Mouse (Mus musculus): ENCODE measurements around the gene Zfand6. TPM values are rescaled to one million over a fixed set of nuclear protein-coding genes. Genes with fewer than 3 reads are reported as not detected.

The Zfand6 gene
- polyA plus RNA-seq, 1 experiment from 2014 or later: 148 TPM

DNA sequence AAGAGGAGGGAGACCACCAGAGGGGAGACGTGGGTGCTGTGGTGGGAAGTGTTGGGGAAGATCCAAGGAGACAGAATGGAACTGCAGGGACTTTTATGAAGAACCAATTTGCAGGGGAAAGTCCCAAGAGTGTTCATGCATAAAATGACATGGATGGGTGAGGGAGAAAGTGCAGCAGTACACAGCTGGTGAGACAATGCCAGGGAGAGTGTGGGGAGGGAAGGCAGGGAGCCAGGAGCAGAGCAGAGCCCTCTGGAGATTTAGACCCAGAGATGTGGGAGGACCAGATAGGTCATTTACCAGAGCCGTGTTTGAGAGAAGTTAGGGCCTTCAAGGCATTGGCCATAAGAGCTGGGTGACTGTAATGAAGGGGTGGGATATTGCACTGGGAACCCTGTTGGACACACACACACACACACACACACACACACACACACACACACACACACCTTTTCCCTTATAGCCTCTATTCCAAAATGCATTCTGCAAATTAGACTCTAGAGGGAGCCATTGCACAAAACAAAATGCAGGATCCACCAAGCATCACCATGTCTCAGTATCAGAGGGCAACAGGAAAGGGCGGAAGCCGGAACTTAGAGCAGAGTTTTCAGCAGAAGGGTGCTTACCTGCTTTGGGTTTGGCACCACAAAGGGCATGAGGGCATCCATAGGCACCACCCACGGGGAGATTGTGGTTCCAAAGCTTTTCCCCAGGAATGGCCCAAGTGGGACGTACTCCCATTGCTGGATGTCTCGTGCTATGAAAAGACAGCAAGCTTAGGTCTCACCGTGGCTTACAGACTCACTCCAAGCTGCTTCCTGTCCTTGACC lies 95.5 kb downstream of the Zfand6 start:
- Histone ChIP-seq H3K9me3 (ENCODE audit: low read depth, low read length) (no peaks in the 10 kb centered on the region), H3K4me3 (ENCODE audit: low read depth, low read length) (no peak overlapping the region), H3K4me1 (ENCODE audit: insufficient read depth) (no peaks in the 10 kb centered on the region), H3K27ac (ENCODE audit: low read depth) (no peak overlapping the region), H3K4me2 (0 out of 2 replicates have a peak overlapping the region, but pooled peaks have one; percentile 18), H3K36me3 (ENCODE audit: insufficient read depth) (no peaks in the 10 kb centered on the region), H3K27me3 (ENCODE audit: insufficient read depth, low read length) (no peaks in the 10 kb centered on the region), H3K9ac (no peak overlapping the region)
- WGBS: 45% methylated on average over 8 of the region's 8 CpGs
- DNase-seq (peak; percentile 85), ATAC-seq (ENCODE audit: insufficient read depth) (peak; percentile 80)
- TF ChIP-seq CTCF (IDR thresholded peaks at IDR 0.05; ENCODE audit: low read depth): peak; percentile 88

DNA sequence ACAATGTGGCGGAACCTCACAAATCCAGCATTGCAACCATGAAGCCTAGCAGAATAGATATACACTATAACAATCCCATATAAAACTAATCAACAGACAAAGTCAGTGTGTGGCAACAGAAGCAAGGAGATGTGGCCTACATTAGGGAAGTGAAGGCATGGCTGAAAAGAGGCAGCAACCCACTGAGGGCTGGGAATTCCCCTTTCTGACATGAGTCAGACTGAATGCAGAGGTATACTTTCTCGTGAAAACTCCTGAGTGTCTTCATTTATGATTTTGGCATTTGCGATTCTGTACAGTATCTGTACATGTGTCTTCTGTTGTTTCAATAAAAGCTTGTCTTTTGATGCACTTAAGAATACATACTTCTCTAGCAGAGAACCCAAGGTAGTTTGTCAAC lies 98.4 kb downstream of the Zfand6 start:
- no peaks in the 10 kb centered on the region for H3K27me3 ChIP-seq (ENCODE audit: insufficient read depth, low read length)
- H3K9me3 ChIP-seq (ENCODE audit: low read depth, low read length): no peaks in the 10 kb centered on the region
- DNase-seq (no peak), ATAC-seq (ENCODE audit: insufficient read depth) (no peak)
- 83% methylated on average over 3 of the region's 3 CpGs for WGBS
- H3K36me3 ChIP-seq (ENCODE audit: insufficient read depth): no peaks in the 10 kb centered on the region
- no peak for TF ChIP-seq CTCF (IDR thresholded peaks at IDR 0.05; ENCODE audit: low read depth)
- no peak overlapping the region for H3K4me2 ChIP-seq
- no peak overlapping the region for H3K27ac ChIP-seq (ENCODE audit: low read depth)
- no peaks in the 10 kb centered on the region for H3K4me1 ChIP-seq (ENCODE audit: insufficient read depth)
- H3K4me3 ChIP-seq (ENCODE audit: low read depth, low read length): no peak overlapping the region
- H3K9ac ChIP-seq: no peak overlapping the region

DNA sequence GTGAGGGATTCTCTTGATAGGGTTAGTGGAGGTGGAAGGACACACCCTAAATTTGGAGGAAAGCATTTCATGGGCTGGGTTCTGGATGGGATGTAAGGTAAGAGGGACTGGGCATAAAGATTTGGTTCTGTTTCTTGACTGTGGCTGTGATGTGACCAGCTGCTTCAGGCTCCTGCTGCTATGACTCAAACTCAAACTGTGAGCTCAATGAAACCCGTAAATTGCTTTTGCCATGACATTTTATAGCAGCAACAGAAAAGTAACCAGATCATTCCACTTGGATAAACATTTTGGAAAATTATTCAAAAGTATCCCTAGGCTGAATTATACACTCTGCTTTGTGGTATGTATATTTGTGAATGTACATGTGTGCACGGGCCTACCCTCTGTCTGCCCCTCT lies 99.1 kb downstream of the Zfand6 start:
- no peak for DNase-seq
- Histone ChIP-seq H3K4me2 (no peak overlapping the region), H3K27ac (ENCODE audit: low read depth) (no peak overlapping the region), H3K4me3 (ENCODE audit: low read depth, low read length) (no peak overlapping the region), H3K9ac (no peak overlapping the region), H3K27me3 (ENCODE audit: insufficient read depth, low read length) (no peaks in the 10 kb centered on the region), H3K36me3 (ENCODE audit: insufficient read depth) (no peaks in the 10 kb centered on the region), H3K4me1 (ENCODE audit: insufficient read depth) (no peaks in the 10 kb centered on the region), H3K9me3 (ENCODE audit: low read depth, low read length) (no peaks in the 10 kb centered on the region)
- no peak for ATAC-seq (ENCODE audit: insufficient read depth)
- WGBS: 74% methylated on average over 2 of the region's 2 CpGs
- no peak for TF ChIP-seq CTCF (IDR thresholded peaks at IDR 0.05; ENCODE audit: low read depth)

DNA sequence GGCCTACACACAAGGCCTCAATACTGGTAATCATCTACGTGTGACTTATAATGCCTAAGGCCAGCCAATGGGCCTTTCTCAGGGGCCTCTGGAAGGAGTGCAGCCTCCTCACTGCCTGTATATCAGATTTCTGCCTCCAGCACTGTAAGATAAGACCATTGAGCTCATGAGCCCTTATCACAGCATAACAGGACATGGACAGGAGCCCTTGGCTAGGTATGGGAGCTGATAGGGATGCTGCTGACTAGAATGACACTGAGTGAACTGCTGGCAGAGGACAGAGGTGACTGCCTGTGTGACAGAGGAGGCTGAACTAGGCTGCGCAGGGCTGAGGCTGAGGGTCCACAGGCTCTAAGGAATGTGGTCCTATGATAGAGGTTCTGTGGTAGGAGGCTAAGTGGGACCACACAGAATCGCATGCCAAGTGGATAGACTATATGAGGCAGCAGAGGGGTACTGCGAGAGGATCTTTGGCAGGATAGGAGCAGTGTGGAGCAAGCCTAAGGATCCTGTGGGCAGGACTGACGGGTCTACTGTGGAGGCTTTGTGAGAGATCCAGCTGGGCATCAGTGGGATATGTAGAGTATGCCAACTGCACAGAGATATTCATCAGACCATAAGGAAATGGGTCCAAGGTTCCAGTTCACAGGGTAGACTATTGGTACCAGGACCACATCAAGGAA lies 102.5 kb downstream of the Zfand6 start:
- Histone ChIP-seq H3K9me3 (ENCODE audit: low read depth, low read length) (no peaks in the 10 kb centered on the region), H3K27ac (ENCODE audit: low read depth) (no peak overlapping the region), H3K4me2 (no peak overlapping the region), H3K36me3 (ENCODE audit: insufficient read depth) (no peaks in the 10 kb centered on the region), H3K4me1 (ENCODE audit: insufficient read depth) (no peaks in the 10 kb centered on the region), H3K27me3 (ENCODE audit: insufficient read depth, low read length) (no peaks in the 10 kb centered on the region), H3K4me3 (ENCODE audit: low read depth, low read length) (no peak overlapping the region), H3K9ac (no peak overlapping the region)
- TF ChIP-seq CTCF (IDR thresholded peaks at IDR 0.05; ENCODE audit: low read depth): no peak
- DNase-seq (no peak), ATAC-seq (ENCODE audit: insufficient read depth) (peak; percentile 63)
- WGBS: 84% methylated on average over 5 of the region's 5 CpGs

DNA sequence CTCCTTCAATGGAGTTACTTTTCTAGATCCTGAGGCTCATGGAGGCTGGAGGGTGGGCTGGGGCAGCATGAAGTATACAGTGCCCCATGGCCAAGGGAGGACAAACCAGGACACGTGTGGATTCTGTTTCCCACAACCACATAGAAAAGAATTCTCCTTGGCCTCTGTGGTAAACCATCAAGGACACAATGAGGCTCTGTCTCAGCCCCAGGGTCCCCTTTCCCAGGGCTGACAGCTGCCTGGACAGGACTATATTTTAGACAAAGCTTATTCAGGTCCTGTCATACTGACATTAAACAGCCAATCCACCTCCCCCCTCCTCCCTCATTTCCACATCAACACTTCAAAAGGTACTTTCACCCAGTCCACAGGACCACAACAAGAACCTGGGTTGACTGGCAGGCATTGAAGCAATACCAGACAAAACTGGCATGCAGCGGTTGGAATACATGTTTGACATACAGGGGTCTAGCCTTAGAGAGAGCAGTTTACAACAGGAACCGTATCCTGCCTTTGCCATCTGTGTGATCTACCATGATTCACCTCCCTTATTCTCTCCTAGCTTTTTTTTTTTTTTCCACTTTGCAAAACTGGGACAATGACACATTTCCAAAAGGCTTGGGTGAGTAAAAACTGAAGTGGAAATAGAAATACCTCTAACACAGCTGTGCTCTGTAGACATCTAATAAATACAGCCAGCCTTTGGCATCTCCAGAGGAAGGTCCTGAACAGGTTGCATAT lies 103.2 kb downstream of the Zfand6 start:
- no peak overlapping the region for H3K9ac ChIP-seq
- H3K4me2 ChIP-seq: no peak overlapping the region
- no peaks in the 10 kb centered on the region for H3K4me1 ChIP-seq (ENCODE audit: insufficient read depth)
- no peaks in the 10 kb centered on the region for H3K9me3 ChIP-seq (ENCODE audit: low read depth, low read length)
- 76% methylated on average over 3 of the region's 3 CpGs for WGBS
- no peaks in the 10 kb centered on the region for H3K27me3 ChIP-seq (ENCODE audit: insufficient read depth, low read length)
- no peaks in the 10 kb centered on the region for H3K36me3 ChIP-seq (ENCODE audit: insufficient read depth)
- H3K4me3 ChIP-seq (ENCODE audit: low read depth, low read length): no peak overlapping the region
- H3K27ac ChIP-seq (ENCODE audit: low read depth): no peak overlapping the region
- DNase-seq (no peak), ATAC-seq (ENCODE audit: insufficient read depth) (no peak)
- no peak for TF ChIP-seq CTCF (IDR thresholded peaks at IDR 0.05; ENCODE audit: low read depth)

DNA sequence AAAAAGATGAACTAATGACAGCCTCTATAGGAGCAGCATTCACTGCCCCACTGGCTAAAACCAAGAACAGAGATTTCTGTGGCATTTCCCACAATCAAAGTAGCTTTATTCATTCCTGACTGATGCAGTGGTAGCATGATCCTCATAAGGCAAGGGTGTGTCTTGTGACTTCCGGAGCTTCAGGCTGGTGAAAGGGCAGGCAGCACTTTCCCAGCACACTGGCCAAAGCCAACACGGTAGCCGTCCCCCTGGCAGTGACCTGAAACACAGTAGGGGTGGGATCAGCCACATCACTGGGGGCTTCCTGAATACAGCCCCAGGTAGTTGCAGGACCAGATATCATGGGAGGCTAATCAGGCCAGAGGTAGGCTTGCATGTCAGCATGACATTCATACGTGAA lies 104.7 kb downstream of the Zfand6 start:
- ATAC-seq (ENCODE audit: insufficient read depth) (no peak), DNase-seq (no peak)

DNA sequence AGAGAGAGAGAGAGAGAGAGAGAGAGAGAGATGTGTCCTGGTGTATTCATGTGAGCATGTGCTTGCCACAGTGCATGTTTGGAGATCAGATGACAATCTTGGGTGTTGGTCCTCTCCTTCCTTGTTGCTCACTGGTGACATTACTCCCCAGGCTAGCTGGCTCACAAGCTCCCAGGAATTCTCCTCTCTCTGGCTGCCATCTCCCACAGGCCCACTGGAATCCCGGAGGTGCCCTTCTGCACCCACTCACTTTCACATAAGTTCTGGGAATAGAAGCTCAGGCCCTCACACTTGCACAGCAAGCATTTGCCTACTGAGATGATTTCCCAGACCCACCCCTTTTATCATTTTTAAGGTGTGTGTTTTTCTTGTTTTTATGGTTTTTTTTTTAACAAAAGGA lies 110.0 kb downstream of the Zfand6 start:
- no peak overlapping the region for H3K4me3 ChIP-seq (ENCODE audit: low read depth, low read length)
- H3K9me3 ChIP-seq (ENCODE audit: low read depth, low read length): no peaks in the 10 kb centered on the region
- DNase-seq: no peak
- no peak overlapping the region for H3K4me2 ChIP-seq
- ATAC-seq (ENCODE audit: insufficient read depth): no peak
- no peak overlapping the region for H3K27ac ChIP-seq (ENCODE audit: low read depth)
- H3K27me3 ChIP-seq (ENCODE audit: insufficient read depth, low read length): no peaks in the 10 kb centered on the region
- no peak overlapping the region for H3K9ac ChIP-seq
- 89% methylated on average over 1 of the region's 1 CpGs for WGBS
- no peaks in the 10 kb centered on the region for H3K4me1 ChIP-seq (ENCODE audit: insufficient read depth)
- no peaks in the 10 kb centered on the region for H3K36me3 ChIP-seq (ENCODE audit: insufficient read depth)
- no peak for TF ChIP-seq CTCF (IDR thresholded peaks at IDR 0.05; ENCODE audit: low read depth)

More for the DNA sequence above, 104.7 kb downstream of the Zfand6 start:
- Histone ChIP-seq H3K36me3 (ENCODE audit: insufficient read depth) (no peaks in the 10 kb centered on the region), H3K27me3 (ENCODE audit: insufficient read depth, low read length) (no peaks in the 10 kb centered on the region), H3K4me3 (ENCODE audit: low read depth, low read length) (no peak overlapping the region), H3K9me3 (ENCODE audit: low read depth, low read length) (no peaks in the 10 kb centered on the region), H3K4me2 (no peak overlapping the region), H3K9ac (no peak overlapping the region), H3K27ac (ENCODE audit: low read depth) (no peak overlapping the region), H3K4me1 (ENCODE audit: insufficient read depth) (no peaks in the 10 kb centered on the region)
- 87% methylated on average over 4 of the region's 4 CpGs for WGBS
- TF ChIP-seq CTCF (IDR thresholded peaks at IDR 0.05; ENCODE audit: low read depth): no peak

Data from lung, embryonic 14.5 days (tissue).